Mouse (Mus musculus): Measurements from ENCODE around the gene Clic3. TPM values are rescaled to one million over a fixed set of nuclear protein-coding genes. Genes with fewer than 3 reads are reported as not detected.
A peak's percentile ranks its signal among the peaks of the same experiment; 100 is the strongest.

Clic3 gene
- polyA plus RNA-seq, 1 experiment: not detected

- H3K9me3 ChIP-seq (ENCODE audit: control insufficient read depth, low read length): no peaks in the 10 kb centered on the region
- H3K27me3 ChIP-seq (ENCODE audit: control insufficient read depth): peaks cover 37% of the 10 kb centered on the region
- TF ChIP-seq TAL1 (IDR thresholded peaks at IDR 0.05; ENCODE audit: low read length): no peak
- peaks cover 19% of the 10 kb centered on the region for H3K4me1 ChIP-seq (ENCODE audit: control insufficient read depth)
- H3K4me3 ChIP-seq (replicated peaks): no peak overlapping the region
- no peaks in the 10 kb centered on the region for H3K36me3 ChIP-seq (ENCODE audit: control insufficient read depth)
Observed at GRCm38 (mm10) chr2:25427256-25427655, 29.4 kb upstream of the Clic3 start.

GRCm38 (mm10) chr2:25428442-25429236 lies 28.0 kb upstream of the Clic3 start, which contains the start of gene Abca2:
Gene Abca2 (plus strand): TSS chr2:25428703.
- TF ChIP-seq GATA1 (IDR thresholded peaks at IDR 0.05; ENCODE audit: low read length) (no peak), TAL1 (IDR thresholded peaks at IDR 0.05; ENCODE audit: low read length) (no peak)
- Histone ChIP-seq H3K9me3 (ENCODE audit: control insufficient read depth, low read length) (no peaks in the 10 kb centered on the region), H3K4me1 (ENCODE audit: control insufficient read depth) (peaks cover 23% of the 10 kb centered on the region), H3K27me3 (ENCODE audit: control insufficient read depth) (peaks cover 33% of the 10 kb centered on the region), H3K36me3 (ENCODE audit: control insufficient read depth) (no peaks in the 10 kb centered on the region), H3K4me3 (replicated peaks) (peak within 1 kb of the TSS; percentile 65)

GRCm38 (mm10) chr2:25429435-25430180 lies 27.0 kb upstream of the Clic3 start:
- Histone ChIP-seq H3K9me3 (ENCODE audit: control insufficient read depth, low read length) (no peaks in the 10 kb centered on the region), H3K36me3 (ENCODE audit: control insufficient read depth) (no peaks in the 10 kb centered on the region), H3K27me3 (ENCODE audit: control insufficient read depth) (peaks cover 32% of the 10 kb centered on the region), H3K4me1 (ENCODE audit: control insufficient read depth) (peaks cover 23% of the 10 kb centered on the region), H3K4me3 (replicated peaks) (peak overlapping the region; percentile 65)
- TF ChIP-seq TAL1 (IDR thresholded peaks at IDR 0.05; ENCODE audit: low read length): no peak
- no peak for TF ChIP-seq GATA1 (IDR thresholded peaks at IDR 0.05; ENCODE audit: low read length)

GRCm38 (mm10) chr2:25430395-25431233 lies 26.0 kb upstream of the Clic3 start:
- Histone ChIP-seq H3K36me3 (ENCODE audit: control insufficient read depth) (no peaks in the 10 kb centered on the region; the same call in 1 of the 2 replicates), H3K4me1 (ENCODE audit: control insufficient read depth) (peaks cover 23% of the 10 kb centered on the region), H3K4me3 (replicated peaks) (no peak overlapping the region), H3K27me3 (ENCODE audit: control insufficient read depth) (peaks cover 23% of the 10 kb centered on the region), H3K9me3 (ENCODE audit: control insufficient read depth, low read length) (no peaks in the 10 kb centered on the region)
- TF ChIP-seq TAL1 (IDR thresholded peaks at IDR 0.05; ENCODE audit: low read length) (no peak), GATA1 (IDR thresholded peaks at IDR 0.05; ENCODE audit: low read length) (no peak)

- Histone ChIP-seq H3K4me3 (replicated peaks) (no peak overlapping the region), H3K4me1 (ENCODE audit: control insufficient read depth) (peaks cover 23% of the 10 kb centered on the region), H3K9me3 (ENCODE audit: control insufficient read depth, low read length) (no peaks in the 10 kb centered on the region)
Observed at GRCm38 (mm10) chr2:25431308-25431855, 25.3 kb upstream of the Clic3 start.

GRCm38 (mm10) chr2:25432326-25433098 lies 24.1 kb upstream of the Clic3 start:
- TF ChIP-seq GATA1 (IDR thresholded peaks at IDR 0.05; ENCODE audit: low read length) (no peak), TAL1 (IDR thresholded peaks at IDR 0.05; ENCODE audit: low read length) (no peak)
- no peaks in the 10 kb centered on the region for H3K9me3 ChIP-seq (ENCODE audit: control insufficient read depth, low read length)
- no peaks in the 10 kb centered on the region; the same call in 1 of the 2 replicates for H3K36me3 ChIP-seq (ENCODE audit: control insufficient read depth)
- H3K4me3 ChIP-seq (replicated peaks): no peak overlapping the region
- peaks cover 23% of the 10 kb centered on the region for H3K4me1 ChIP-seq (ENCODE audit: control insufficient read depth)
- H3K27me3 ChIP-seq (ENCODE audit: control insufficient read depth): peaks cover 23% of the 10 kb centered on the region

More at GRCm38 (mm10) chr2:25431308-25431855, 25.3 kb upstream of the Clic3 start:
- Histone ChIP-seq H3K36me3 (ENCODE audit: control insufficient read depth) (no peaks in the 10 kb centered on the region; the same call in 1 of the 2 replicates), H3K27me3 (ENCODE audit: control insufficient read depth) (peaks cover 23% of the 10 kb centered on the region)
- TF ChIP-seq GATA1 (IDR thresholded peaks at IDR 0.05; ENCODE audit: low read length) (no peak), TAL1 (IDR thresholded peaks at IDR 0.05; ENCODE audit: low read length) (no peak)

- Histone ChIP-seq H3K4me1 (ENCODE audit: control insufficient read depth) (peaks cover 21% of the 10 kb centered on the region), H3K4me3 (replicated peaks) (no peak overlapping the region), H3K36me3 (ENCODE audit: control insufficient read depth) (no peaks in the 10 kb centered on the region; the same call in 1 of the 2 replicates), H3K9me3 (ENCODE audit: control insufficient read depth, low read length) (no peaks in the 10 kb centered on the region), H3K27me3 (ENCODE audit: control insufficient read depth) (peaks cover 23% of the 10 kb centered on the region)
- no peak for TF ChIP-seq TAL1 (IDR thresholded peaks at IDR 0.05; ENCODE audit: low read length)
- TF ChIP-seq GATA1 (IDR thresholded peaks at IDR 0.05; ENCODE audit: low read length): no peak
Observed at GRCm38 (mm10) chr2:25433101-25433500, 23.5 kb upstream of the Clic3 start.

- Histone ChIP-seq H3K4me3 (replicated peaks) (no peak overlapping the region), H3K36me3 (ENCODE audit: control insufficient read depth) (no peaks in the 10 kb centered on the region; the same call in 1 of the 2 replicates), H3K4me1 (ENCODE audit: control insufficient read depth) (peaks cover 9% of the 10 kb centered on the region), H3K9me3 (ENCODE audit: control insufficient read depth, low read length) (no peaks in the 10 kb centered on the region), H3K27me3 (ENCODE audit: control insufficient read depth) (peaks cover 15% of the 10 kb centered on the region)
- TF ChIP-seq GATA1 (IDR thresholded peaks at IDR 0.05; ENCODE audit: low read length): no peak
- TF ChIP-seq TAL1 (IDR thresholded peaks at IDR 0.05; ENCODE audit: low read length): no peak
Observed at GRCm38 (mm10) chr2:25434292-25434691, 22.3 kb upstream of the Clic3 start.

Measured in erythroblast, embryonic 14.5 days (primary cell).